Mouse (Mus musculus) cerebellum, adult 2 months (tissue): ENCODE measurements at regions not wholly inside any gene's neighbourhood (a gene's known extent, or its start where the extent isn't known, plus 50 kb on each side); places are given as distances from the start of the nearest gene placed in this dataset.

Source experiments
- CTCF ChIP-seq: fragments of 200-500 bp; IDR thresholded peaks from 2 replicates; pipeline ENCODE4 v1.5.1; 2011; ENCODE audit warnings: low read depth, mild to moderate bottlenecking, control low read depth, low read length, moderate library complexity, borderline replicate concordance; ENCODE audit not compliant: insufficient read depth
- POLR2A ChIP-seq: fragments of 200-500 bp; IDR thresholded peaks from 2 replicates; pipeline ENCODE4 v1.6.1; 2011; ENCODE audit warnings: low read length, control low read depth, borderline replicate concordance; ENCODE audit not compliant: insufficient read depth

DNA sequence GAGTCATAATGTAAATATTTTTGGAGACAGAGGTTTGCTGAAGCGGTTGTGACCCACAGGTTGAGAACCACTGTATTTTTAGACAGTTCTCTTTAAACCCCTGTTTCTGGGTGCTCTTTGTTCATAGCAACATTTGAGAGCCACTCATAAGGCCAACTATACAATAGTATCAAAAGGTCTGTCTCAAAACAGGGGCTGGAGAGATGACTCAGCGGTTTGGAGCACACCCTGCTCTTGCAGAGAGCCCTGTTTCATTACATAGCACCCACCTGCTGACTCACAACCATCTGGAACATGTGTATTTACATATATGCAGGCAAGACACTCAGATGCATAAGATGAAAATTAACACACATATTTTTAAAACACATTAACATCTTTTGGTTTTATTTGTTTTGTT lies 128.0 kb downstream of the Cand1 start:
- TF ChIP-seq CTCF (no peak), POLR2A (no peak)
